Mouse (Mus musculus) heart, embryonic 15.5 days (tissue): ENCODE measurements around the gene Atp8b4. TPM values are rescaled to one million over a fixed set of nuclear protein-coding genes. Genes with fewer than 3 reads are reported as not detected.
"Not testable (repeated sequence)": the region's sequence is repeated elsewhere in the genome, so short reads cannot be mapped to it uniquely, and the experiment has no call there.

Experiments
- ATAC-seq: fragments of 200-750 bp; cut with Nextera tagmentation; replicated peaks from 2 replicates; pipeline ENCODE4 v1.8.0; 2017; ENCODE audit warnings: low read depth, moderate TSS enrichment; ENCODE audit not compliant: insufficient number of reproducible peaks, insufficient read depth, low FRiP score
- H3K27ac ChIP-seq: fragments of 300-500 bp; sonication (generic); 2 replicates; pipeline ENCODE4 v1.5.1; 2015; ENCODE audit warnings: mild to moderate bottlenecking, inconsistent platforms
- H3K27me3 ChIP-seq: fragments of 300-500 bp; sonication (generic); 2 replicates; pipeline ENCODE4 v1.6.1; 2015; ENCODE audit warnings: inconsistent platforms
- H3K36me3 ChIP-seq: fragments of 300-500 bp; sonication (generic); 2 replicates; pipeline ENCODE4 v1.6.1; 2015; ENCODE audit warnings: mild to moderate bottlenecking, inconsistent platforms
- H3K4me1 ChIP-seq: fragments of 300-500 bp; sonication (generic); replicated peaks from 2 replicates; pipeline ENCODE4 v1.6.1; 2015; ENCODE audit warnings: inconsistent platforms
- H3K4me2 ChIP-seq: fragments of 300-500 bp; sonication (generic); 2 replicates; pipeline ENCODE4 v1.6.1; 2015; ENCODE audit warnings: inconsistent platforms, mild to moderate bottlenecking, moderate library complexity
- H3K4me3 ChIP-seq: fragments of 300-500 bp; sonication (generic); 2 replicates; pipeline ENCODE4 v1.5.1; 2015; ENCODE audit warnings: mild to moderate bottlenecking, inconsistent platforms
- H3K9ac ChIP-seq: fragments of 300-500 bp; sonication (generic); 2 replicates; pipeline ENCODE4 v1.6.1; 2015; ENCODE audit warnings: mild to moderate bottlenecking, inconsistent platforms
- H3K9me3 ChIP-seq: fragments of 300-500 bp; sonication (generic); replicated peaks from 2 replicates; pipeline ENCODE4 v1.6.1; 2016; ENCODE audit warnings: inconsistent platforms
- WGBS: fragments of 180-500 bp; shearing (Covaris S2); methylation state at CpG from one replicate; pipeline ENCODE4 v1.1.7; 2015; ENCODE audit warnings: mixed read lengths; 5-methylcytosine and 5-hydroxymethylcytosine counted together
- polyA plus RNA-seq: library from polyadenylated mRNA; unstranded; fragments of >200 nt; fragmentation: Nextera tagmentation; extraction: Ambion mirVana; gene quantifications from 2 replicates; pipeline ENCODE4 v1.2.1, GENCODE M21; 2015

The Atp8b4 gene
- polyA plus RNA-seq, 1 experiment from 2014 or later = 0.34 TPM

DNA sequence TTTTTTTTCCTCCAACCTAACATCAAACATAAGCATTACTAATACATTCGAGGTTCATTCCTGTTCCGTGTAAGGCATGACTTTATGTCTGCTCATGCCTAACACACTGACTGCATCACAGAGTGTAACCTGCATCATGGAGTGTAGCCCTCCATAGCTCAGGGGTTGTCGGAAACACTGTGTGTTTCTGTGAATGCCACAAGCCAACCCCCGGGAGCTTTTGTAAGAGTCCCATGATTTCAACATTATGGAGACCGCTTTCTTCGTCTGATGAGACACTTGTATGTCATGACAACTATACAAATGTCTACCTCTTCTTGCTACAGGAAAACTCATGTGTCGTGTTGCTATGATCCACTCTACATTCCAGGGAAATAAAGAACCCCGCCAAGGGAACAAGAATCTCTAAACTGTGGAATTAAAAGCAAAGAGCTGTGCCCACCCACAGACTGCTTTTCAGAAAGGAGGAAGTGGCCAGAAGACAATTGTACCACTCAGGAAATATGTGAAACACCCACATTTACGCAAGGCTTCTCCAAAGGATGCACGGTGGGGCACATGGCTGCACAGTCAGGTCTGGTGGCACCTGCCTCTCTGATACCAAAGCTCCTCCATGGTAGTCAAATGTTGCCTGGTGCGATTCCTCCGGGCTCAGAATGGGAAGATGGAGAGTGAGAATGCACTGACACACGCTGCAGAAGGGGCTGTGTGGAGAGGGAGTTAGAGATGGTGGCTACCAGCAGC is 33.9 kb downstream of the Atp8b4 start:
- WGBS = 75% methylated on average over 13 of the region's 13 CpGs
- Histone ChIP-seq H3K9me3 (no peaks in the 10 kb centered on the region), H3K9ac (no peak overlapping the region), H3K4me1 (no peaks in the 10 kb centered on the region), H3K36me3 (no peaks in the 10 kb centered on the region), H3K4me3 (no peak overlapping the region), H3K4me2 (no peak overlapping the region), H3K27me3 (no peaks in the 10 kb centered on the region), H3K27ac (no peak overlapping the region)
- no peak for ATAC-seq

- Histone ChIP-seq H3K27me3 (no peaks in the 10 kb centered on the region), H3K36me3 (no peaks in the 10 kb centered on the region), H3K4me1 (no peaks in the 10 kb centered on the region), H3K4me3 (no peak overlapping the region), H3K4me2 (no peak overlapping the region), H3K9me3 (no peaks in the 10 kb centered on the region), H3K27ac (no peak overlapping the region), H3K9ac (no peak overlapping the region)
- 90% methylated on average over 2 of the region's 2 CpGs for WGBS
- no peak for ATAC-seq
Observed at GRCm38 (mm10) chr2:126458661-126459060, 41.8 kb downstream of the Atp8b4 start.

DNA sequence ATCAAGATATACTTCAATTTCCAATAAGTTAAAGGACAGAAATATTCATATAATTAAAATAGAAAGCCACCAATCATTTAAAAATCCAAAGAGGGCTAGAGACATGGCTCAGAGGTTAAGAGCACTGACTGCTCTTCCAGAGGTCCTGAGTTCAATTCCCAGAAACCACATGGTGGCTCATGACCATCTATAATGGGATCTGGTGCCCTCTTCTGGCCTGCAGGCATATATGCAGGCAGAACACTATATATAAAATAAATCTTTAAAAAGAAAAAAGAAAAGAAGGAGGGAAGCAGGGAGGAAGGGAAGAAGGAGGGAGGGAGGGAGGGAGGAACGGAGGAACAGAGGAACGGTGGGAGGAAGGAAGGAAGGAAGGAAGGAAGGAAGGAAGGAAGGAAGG is 42.7 kb downstream of the Atp8b4 start:
- H3K27ac ChIP-seq, H3K27me3 ChIP-seq, H3K4me2 ChIP-seq, H3K9ac ChIP-seq, H3K4me1 ChIP-seq, H3K4me3 ChIP-seq, ATAC-seq, H3K36me3 ChIP-seq, H3K9me3 ChIP-seq: not testable (repeated sequence)
- 72% methylated on average over 2 of the region's 2 CpGs for WGBS

DNA sequence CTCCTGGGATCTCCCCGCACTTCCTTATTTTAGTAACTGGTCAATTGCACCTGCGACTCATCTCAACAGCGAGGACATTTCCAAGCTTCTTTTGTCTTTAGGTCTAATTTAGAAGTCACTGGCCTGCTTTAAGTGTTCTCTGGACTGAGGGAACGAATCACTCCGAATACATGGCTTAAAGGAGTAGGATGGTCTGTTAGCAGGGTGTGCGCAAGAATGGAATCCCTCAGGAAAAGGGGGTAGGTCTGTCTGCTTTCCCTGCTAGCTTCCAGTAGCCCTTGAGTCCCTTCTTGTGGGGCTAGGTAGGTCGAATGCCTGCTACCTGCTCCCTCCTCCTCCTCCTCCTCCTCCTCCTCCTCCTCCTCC is 49.6 kb downstream of the Atp8b4 start:
- Histone ChIP-seq H3K4me3 (no peak overlapping the region), H3K9ac (no peak overlapping the region), H3K4me1 (peaks cover 9% of the 10 kb centered on the region), H3K36me3 (no peaks in the 10 kb centered on the region), H3K9me3 (no peaks in the 10 kb centered on the region), H3K27me3 (no peaks in the 10 kb centered on the region), H3K27ac (peak overlapping the region; percentile 90), H3K4me2 (peak overlapping the region; percentile 25; the same call in 1 of the 2 replicates)
- ATAC-seq = no peak
- 48% methylated on average over 7 of the region's 7 CpGs for WGBS

DNA sequence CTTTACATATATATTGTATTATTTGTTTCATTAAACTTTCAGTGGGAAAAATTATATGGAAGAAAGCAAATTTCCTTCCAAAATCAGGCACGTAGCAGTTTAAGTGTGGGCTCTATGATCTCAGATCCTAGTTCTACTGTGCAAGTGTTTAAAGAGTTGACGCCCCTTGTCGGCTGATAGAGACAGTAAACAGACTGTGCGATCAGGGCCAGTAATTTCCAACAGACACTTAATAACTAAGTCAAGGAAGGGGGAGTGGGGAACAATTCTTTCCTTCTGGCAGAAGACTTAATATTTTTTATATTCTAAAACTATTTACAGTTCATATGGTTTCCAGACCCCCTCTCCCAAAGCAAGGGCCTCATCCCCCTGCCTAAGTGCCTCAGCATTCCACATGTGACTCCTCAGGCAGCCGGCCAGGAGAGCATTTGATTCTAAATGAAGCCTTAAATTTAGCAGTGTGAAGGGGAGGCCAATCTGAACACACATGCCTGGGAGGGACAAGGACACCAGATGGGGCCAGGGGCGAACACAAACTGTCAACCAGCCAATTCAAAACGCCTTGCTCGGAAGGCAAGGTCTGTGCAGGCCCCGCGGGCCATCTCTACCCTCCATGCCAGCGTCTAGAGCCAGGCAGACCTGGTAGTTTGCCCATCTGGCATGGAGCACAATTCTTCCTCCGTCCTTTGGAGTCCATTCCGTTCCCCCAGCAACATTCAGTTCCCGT is 50.1 kb downstream of the Atp8b4 start:
- Histone ChIP-seq H3K9ac (no peak overlapping the region), H3K27ac (peak overlapping the region; percentile 90), H3K4me3 (no peak overlapping the region), H3K27me3 (no peaks in the 10 kb centered on the region), H3K4me1 (peaks cover 9% of the 10 kb centered on the region), H3K36me3 (no peaks in the 10 kb centered on the region), H3K9me3 (no peaks in the 10 kb centered on the region), H3K4me2 (peak overlapping the region; percentile 25; the same call in 1 of the 2 replicates)
- 26% methylated on average over 14 of the region's 14 CpGs for WGBS
- peak; percentile 93 for ATAC-seq

DNA sequence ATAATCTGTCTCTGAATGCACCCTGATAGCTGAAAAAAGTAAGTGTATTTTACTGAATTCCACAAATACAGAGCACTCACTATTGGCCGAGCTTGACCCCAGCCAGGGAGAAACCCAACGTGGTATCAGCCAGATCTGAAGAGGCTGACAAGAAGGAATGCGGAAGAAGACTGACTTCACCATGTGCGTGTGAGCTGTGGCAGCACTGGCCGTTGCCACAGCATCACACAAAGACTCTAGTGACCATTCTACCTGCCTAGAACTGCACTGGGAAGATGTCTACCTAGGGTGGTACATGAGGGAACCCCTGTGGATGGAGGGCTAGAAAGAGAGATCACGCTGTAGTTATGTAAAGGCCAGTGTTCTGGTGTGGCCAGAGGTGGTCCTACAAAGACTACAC is 55.4 kb downstream of the Atp8b4 start:
- WGBS = 47% methylated on average over 6 of the region's 6 CpGs
- H3K27me3 ChIP-seq = no peaks in the 10 kb centered on the region
- H3K9ac ChIP-seq = no peak overlapping the region
- no peak overlapping the region for H3K4me2 ChIP-seq
- H3K27ac ChIP-seq = no peak overlapping the region
- peaks cover 4% of the 10 kb centered on the region for H3K4me1 ChIP-seq
- no peak for ATAC-seq
- no peak overlapping the region for H3K4me3 ChIP-seq
- no peaks in the 10 kb centered on the region for H3K36me3 ChIP-seq
- no peaks in the 10 kb centered on the region for H3K9me3 ChIP-seq

DNA sequence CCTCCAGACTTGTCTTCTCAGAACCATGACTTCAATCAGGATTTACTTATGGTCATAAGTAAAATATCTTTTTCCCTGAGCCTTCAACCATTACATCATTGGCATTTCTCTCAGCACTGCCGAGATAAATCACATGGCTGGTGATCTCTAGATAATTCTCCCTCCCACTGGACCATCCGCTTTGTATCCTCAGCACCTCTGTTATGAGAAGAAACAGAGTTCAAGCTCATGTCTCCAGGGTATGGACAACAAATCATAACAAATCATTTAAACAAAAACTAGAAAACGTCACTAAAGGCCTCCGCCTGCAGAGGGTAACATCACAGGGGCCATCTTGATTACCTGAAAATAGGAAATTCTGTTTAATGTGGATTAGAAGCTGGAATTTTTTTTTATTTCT is 58.9 kb downstream of the Atp8b4 start:
- 55% methylated on average over 4 of the region's 4 CpGs for WGBS
- Histone ChIP-seq H3K27ac (no peak overlapping the region), H3K4me3 (no peak overlapping the region), H3K36me3 (no peaks in the 10 kb centered on the region), H3K27me3 (no peaks in the 10 kb centered on the region), H3K9ac (no peak overlapping the region), H3K9me3 (no peaks in the 10 kb centered on the region), H3K4me2 (no peak overlapping the region), H3K4me1 (no peaks in the 10 kb centered on the region)
- no peak for ATAC-seq

DNA sequence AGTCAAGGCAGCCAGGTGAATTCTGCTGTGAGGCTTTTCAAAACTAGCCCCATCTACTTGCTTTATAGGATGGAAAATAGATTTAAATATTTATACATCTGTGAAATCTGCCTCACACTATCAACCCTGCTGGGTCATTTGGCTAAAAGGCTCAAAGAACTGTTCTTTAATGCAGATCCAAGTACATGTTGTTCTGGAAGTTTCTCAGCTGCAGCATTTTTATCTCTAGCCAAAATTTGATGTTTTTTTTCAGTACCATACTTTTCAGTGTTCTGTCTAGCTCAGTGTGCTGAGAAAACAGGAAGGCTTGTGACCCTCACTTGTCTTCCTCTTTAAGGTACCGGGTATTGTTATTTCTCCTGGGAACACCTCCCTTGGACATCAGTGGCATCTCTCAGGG is 65.8 kb downstream of the Atp8b4 start:
- Histone ChIP-seq H3K9me3 (no peaks in the 10 kb centered on the region), H3K4me3 (no peak overlapping the region), H3K4me2 (no peak overlapping the region), H3K36me3 (no peaks in the 10 kb centered on the region), H3K9ac (no peak overlapping the region), H3K27me3 (no peaks in the 10 kb centered on the region), H3K27ac (no peak overlapping the region), H3K4me1 (no peaks in the 10 kb centered on the region)
- ATAC-seq = no peak
- 61% methylated on average over 1 of the region's 1 CpGs for WGBS

GRCm38 (mm10) chr2:126434305-126434704 is 66.2 kb downstream of the Atp8b4 start:
- no peaks in the 10 kb centered on the region for H3K4me1 ChIP-seq
- H3K4me3 ChIP-seq = no peak overlapping the region
- H3K36me3 ChIP-seq = no peaks in the 10 kb centered on the region
- H3K9me3 ChIP-seq = no peaks in the 10 kb centered on the region
- H3K27me3 ChIP-seq = no peaks in the 10 kb centered on the region
- 81% methylated on average over 9 of the region's 9 CpGs for WGBS
- H3K27ac ChIP-seq = no peak overlapping the region
- ATAC-seq = no peak
- H3K9ac ChIP-seq = no peak overlapping the region
- no peak overlapping the region for H3K4me2 ChIP-seq

GRCm38 (mm10) chr2:126432481-126433066 is 67.9 kb downstream of the Atp8b4 start:
- H3K27me3 ChIP-seq = no peaks in the 10 kb centered on the region
- WGBS = 71% methylated on average over 9 of the region's 9 CpGs
- H3K27ac ChIP-seq = no peak overlapping the region
- no peaks in the 10 kb centered on the region for H3K36me3 ChIP-seq
- H3K9me3 ChIP-seq = no peaks in the 10 kb centered on the region
- ATAC-seq = no peak
- H3K9ac ChIP-seq = no peak overlapping the region
- no peaks in the 10 kb centered on the region for H3K4me1 ChIP-seq
- no peak overlapping the region for H3K4me2 ChIP-seq
- H3K4me3 ChIP-seq = no peak overlapping the region

- H3K4me3 ChIP-seq = no peak overlapping the region
- H3K27me3 ChIP-seq = no peaks in the 10 kb centered on the region
- H3K4me1 ChIP-seq = no peaks in the 10 kb centered on the region
- H3K4me2 ChIP-seq = no peak overlapping the region
- WGBS = 9% methylated on average over 3 of the region's 3 CpGs
- no peak overlapping the region for H3K27ac ChIP-seq
- H3K36me3 ChIP-seq = no peaks in the 10 kb centered on the region
- no peak overlapping the region for H3K9ac ChIP-seq
- ATAC-seq = peak; percentile 50; the same call in 1 of the 2 replicates
- H3K9me3 ChIP-seq = no peaks in the 10 kb centered on the region
Observed at GRCm38 (mm10) chr2:126429282-126429681, 71.2 kb downstream of the Atp8b4 start.
